Mouse (Mus musculus) kidney, postnatal 14 days (tissue): Measurements from ENCODE around the gene Zc3h6.
"Not testable (repeated sequence)": the region's sequence is repeated elsewhere in the genome, so short reads cannot be mapped to it uniquely, and the experiment has no call there.

Experiments used
- DNase-seq: peaks from one replicate; pipeline ENCODE4 v3.0.0; 2022; ENCODE audit warnings: mixed read lengths

The Zc3h6 gene

GRCm38 (mm10) chr2:128966641-128967580 is at the start of gene Zc3h6:
TSS of gene Zc3h6 (plus strand) at chr2:128967402.
- DNase-seq = peak; percentile 99

- DNase-seq = no peak
Measured at GRCm38 (mm10) chr2:128924799-128925198, 42.4 kb upstream of the Zc3h6 start.

DNA sequence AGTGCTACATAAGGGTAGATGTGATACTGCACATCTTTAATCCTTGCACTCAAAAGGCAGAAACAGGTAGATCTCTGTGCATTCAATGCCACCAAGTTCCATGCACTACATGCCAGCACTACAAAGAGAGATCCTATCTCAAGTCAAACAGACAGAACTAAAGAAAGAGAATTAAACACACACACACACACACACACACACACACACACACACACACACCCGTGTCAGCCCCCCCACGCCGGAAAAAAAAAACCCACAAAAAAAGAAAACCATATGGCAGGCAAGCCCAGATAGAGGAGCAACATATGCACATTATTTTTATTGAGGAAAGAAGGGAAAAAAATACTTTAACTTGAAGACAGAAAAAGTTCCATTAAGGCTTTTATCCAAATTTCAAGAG is 38.8 kb upstream of the Zc3h6 start:
- DNase-seq = no peak

DNA sequence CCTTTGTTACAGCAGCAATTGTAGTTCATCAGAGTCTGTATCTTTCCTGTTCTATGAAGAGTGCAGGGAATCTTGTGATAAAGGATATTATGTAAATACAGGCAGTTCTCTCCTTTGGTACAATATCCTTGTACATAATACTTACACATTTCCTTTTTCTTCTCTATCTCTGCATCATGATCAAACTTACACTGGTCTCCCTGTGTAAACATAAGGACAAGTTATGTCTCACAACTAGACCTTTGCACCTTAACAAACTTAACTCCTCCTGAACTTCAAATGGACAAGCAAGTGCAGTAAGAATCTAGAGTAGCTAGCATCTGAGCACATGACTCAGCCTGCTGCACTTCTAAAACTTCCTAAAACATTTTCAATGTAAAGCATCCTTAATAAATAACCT is 36.5 kb upstream of the Zc3h6 start:
- DNase-seq = no peak

GRCm38 (mm10) chr2:128936256-128936655 is 30.9 kb upstream of the Zc3h6 start:
- no peak for DNase-seq

DNA sequence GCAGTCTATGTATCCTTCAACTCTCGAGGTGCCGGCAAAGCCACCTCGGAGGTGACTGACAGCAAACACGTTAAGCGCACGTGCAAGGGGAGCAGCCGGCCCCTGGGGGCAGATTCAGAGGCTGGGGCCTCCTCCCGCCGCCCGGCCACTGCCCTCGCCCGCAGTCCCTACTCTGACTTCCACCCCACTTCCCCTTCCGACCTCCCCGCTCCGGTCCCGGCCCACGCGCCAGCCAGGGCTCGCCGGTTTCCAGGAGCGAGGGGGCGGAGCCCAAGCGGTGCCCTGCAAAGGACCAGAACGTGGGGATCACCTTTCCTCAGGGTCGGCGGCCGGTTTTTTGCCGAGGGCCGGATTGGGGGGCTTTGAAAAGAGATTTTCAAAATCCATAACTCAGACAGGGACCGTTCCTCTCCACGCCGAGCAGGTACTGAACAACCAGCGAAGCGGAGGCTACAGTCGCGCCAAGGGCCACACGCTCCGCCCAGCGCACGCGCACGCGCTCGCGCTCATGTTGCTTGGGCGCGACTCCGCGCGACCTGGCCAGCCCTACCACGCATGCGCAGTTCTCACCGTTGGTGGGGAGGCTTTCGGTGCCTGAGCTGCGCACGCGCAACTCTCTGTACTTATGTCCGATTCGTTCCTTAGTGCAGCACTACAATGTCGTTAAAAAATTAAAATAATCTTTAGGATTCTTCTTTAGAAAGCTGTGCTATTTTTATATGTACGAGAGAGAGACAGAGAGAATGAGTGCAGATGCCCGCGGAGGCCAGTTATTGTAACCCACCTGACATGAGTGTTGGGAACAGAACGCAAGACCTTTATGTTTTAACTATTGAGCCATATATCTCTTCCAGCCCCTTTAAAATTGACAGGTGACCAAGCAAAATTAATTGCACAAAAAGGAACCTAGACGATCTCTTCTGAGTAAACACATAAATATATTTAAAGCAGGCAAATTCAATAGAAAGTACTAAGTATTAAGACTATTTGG is 23.4 kb upstream of the Zc3h6 start, which contains the start of gene Zc3h8:
TSS of gene Zc3h8 (minus strand) at position 540 of the 991 bp plus-strand sequence.
- DNase-seq = peak; percentile 98

DNA sequence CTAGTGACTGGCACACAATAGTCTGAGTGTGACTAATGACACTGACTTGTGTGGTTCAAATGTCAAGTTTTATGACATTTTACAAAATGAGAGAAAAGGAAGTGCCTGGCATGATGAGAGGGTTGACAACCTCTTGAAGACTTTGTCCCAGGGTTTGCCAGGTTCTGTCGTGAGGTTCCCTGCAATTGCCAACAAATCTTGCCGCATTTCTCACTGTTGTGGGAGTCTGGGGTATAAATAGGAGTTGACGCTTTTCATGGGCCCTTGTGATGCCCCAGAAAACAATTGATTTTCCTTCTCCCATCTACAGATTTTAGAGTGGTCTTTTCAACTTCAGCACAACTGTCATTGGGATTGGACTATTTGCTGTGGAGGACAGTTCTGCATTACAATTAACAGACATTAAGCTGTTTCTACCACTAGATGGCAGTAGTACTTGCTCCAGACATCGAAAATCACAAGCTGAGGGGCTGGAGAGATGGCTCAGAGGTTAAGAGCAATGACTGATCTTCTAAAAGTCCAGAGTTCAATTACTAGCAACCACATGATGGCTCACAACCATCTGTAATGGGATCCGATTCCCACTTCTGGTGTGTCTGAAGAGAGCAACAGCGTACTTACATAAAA is 19.1 kb upstream of the Zc3h6 start:
- peak; percentile 53 for DNase-seq

DNA sequence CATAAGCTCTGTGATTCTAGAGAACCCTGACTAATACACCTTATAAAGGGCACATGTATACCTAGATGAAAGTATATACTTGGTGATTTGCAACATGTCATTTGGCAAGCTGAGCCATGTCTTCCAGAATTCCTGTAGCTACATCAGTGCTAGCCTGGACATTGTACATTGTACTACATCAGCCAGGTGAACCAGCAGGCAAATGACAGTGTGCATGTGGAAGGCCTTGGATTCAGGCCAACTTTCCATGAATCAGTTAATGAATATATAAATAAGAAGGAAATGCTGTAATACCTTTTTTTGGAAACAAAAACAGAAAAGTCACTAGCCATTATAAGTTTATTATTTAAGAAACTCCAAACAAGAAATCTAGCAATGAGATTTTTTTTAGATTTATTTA is 13.0 kb upstream of the Zc3h6 start:
- DNase-seq = peak; percentile 17

DNA sequence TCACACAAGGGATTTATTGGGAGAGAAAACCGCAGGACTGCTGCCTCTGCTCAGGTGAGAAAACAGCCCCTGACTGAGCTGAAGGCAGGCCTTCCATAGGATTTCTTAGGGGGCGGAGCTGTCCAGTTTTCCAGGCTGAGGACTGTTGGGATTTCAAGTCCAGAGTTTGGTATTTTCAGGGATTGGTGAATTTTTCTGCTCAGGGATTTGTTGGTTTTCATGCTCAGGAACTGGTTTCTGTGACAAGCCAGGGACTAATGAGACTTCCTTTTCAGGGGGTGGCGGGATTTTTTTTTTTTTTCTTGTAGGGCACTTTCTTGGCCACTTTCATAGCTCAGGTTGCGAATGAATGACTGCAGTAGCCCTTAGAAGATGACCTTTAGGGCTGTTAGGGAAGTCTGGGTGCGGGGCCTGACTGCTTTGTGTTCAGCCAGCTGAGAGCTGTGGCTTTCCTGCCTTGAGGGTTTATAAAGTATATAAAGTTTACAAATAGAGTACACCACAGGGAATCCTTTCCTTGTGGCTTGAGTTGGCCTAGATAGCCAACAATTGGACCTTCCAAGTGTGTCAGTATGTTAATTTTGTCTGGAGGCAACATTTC is 1.6 kb upstream of the Zc3h6 start:
- peak; percentile 12 for DNase-seq

DNA sequence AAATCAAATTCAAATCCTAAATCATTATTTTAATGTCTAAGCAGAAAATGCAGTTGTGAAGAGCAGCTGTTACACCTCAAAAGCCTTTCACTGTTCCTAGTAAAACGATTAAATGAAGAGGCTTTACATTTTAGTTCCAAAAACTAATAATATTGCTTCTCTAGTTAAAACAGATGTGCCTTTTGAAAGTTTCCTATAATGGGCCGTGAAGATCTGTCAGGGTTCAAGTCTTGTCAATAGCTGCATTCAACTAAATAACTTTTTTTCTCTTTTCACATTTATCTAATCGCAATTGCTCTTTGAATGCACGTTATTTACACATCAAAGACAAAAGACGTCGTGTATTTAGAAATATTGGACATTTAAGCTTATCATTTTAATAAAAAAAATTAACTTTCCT is 966 bp upstream of the Zc3h6 start:
- no peak for DNase-seq

GRCm38 (mm10) chr2:128967661-128968441 is 649 bp downstream of the Zc3h6 start, which contains the start of gene Gm10762:
TSS of gene Gm10762 (minus strand) at chr2:128967725.
- peak; percentile 88 for DNase-seq

DNA sequence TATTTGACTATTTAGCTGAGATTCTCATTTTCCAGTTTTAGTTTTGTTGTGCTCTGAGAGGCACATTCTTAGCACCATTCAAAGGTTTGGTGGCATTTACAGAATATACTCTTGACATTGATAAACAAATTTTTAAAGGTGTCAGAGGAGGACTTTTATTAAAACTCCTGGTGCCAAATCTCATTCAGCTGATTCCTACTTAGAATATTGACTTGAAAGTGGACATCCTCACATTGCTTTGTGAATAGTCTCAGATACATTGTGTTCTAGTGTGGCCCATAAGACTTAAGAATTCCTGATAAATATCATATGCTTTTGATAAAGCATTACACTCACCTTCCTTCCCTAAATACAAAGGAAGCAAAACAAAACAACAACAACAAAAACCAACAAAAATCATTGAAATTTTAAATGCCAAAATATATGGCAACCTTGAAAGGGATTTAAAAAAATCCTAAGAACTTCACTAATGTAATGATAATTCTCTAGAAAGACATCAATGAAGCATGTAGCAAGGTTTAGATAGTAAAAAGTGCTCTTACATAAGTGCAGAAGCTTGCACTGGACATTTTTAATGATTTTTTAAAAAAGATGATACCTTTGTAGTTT is 1.4 kb downstream of the Zc3h6 start:
- DNase-seq = no peak

DNA sequence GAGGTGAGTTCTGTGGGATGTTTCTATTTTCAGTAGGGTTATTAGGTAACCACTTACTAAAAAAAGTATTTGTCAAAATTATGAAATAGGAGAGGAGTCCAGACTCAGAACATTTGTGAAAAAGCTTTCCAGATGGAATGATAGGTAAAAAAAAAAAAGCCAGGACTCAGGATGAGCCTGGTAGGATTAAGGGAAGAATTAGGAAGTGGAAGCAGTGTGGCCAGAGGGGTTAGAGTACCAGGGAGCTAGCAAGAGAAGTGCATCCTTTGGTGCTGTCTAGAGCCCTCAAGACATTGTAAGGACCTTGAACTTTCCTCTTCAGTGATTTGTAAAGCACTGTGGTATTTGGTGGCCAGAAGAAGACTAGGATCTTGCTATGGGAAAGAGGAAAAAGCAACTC is 5.1 kb downstream of the Zc3h6 start:
- DNase-seq = no peak

DNA sequence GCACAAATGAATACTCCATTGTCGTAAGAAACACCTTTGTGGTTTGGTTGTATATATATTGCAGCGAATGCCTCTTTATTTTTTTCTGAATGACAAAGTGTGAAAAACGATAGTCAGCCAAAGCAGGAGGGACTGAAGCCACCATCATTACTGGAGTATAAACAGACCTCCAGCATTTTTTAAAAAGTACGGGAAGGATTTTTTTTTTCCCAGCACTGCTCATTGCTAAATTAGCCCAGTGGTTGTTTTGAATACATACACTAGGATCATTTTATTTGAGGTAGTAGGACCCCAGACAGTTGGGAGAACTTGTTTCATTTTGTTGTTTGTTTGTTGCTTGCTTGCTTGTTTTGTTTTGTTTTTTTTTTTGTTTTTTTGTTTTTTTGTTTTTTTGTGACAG is 8.4 kb downstream of the Zc3h6 start:
- no peak for DNase-seq

GRCm38 (mm10) chr2:128984746-128985145 is 17.5 kb downstream of the Zc3h6 start:
- no peak for DNase-seq

- DNase-seq = no peak
Measured at GRCm38 (mm10) chr2:129004872-129005271, 37.7 kb downstream of the Zc3h6 start.

DNA sequence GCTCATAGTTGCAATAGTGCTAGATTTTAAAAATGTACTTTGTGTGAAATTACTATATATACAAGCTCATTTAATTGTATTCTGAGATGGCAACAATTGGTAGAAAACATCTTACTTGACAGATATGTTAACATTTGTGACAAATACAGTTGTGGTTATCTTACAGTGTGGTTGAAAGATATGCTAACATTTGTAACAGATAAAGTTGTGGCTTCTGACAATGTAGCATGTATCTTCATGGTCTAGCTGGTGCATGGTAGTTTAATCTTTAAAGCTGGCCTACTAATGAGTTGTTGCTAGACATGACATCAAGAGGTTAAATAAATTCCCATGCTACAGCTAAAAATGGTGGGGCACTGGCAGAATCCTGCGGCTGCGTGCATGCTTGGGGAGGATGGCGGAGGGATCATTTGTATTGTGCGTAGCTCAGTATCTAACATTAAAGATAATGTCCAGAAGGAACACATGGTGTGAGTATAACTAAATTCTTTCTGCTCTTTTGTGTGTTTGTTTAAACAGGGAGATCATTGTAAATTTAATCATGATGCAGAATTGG is 39.1 kb downstream of the Zc3h6 start:
- no peak for DNase-seq

GRCm38 (mm10) chr2:129008867-129009266 is 41.7 kb downstream of the Zc3h6 start:
- not testable (repeated sequence) for DNase-seq

GRCm38 (mm10) chr2:129020106-129020505 is 52.9 kb downstream of the Zc3h6 start:
- DNase-seq = no peak

- DNase-seq = no peak
Measured at GRCm38 (mm10) chr2:129024820-129025219, 57.6 kb downstream of the Zc3h6 start.

DNA sequence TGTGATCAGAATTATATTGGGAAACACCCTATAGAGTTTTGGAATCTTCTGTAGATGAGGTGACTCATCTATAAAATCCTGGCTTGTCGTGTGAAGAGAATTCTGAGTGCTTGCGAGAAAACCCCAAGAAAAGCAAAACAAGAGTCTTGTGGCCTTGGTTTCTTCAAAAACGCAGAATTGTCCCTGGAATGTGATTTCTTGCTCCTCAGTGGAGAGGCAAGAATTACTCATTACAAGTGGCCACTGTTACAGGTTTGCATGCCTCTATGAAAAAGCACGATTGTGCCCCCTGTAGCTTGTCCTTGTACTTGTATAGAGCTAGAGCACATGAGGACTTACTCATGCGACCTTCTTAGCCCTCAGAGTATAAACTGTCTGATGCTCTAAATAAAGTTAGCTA is 68.2 kb downstream of the Zc3h6 start:
- DNase-seq = no peak
